Mouse (Mus musculus) MEL (cell line): ENCODE measurements around the gene Slc6a16. TPM values are rescaled to one million over a fixed set of nuclear protein-coding genes. Genes with fewer than 3 reads are reported as not detected.

Experiments
- DNase-seq: peaks from one replicate; pipeline ENCODE4 v3.0.0; 2011; ENCODE audit warnings: low read depth, low spot score
- H3K27ac ChIP-seq: 2 replicates; pipeline ENCODE4 v1.5.1; 2012; ENCODE audit warnings: low read depth, mild to moderate bottlenecking, control low read depth, low read length, moderate library complexity; ENCODE audit not compliant: control insufficient read depth
- H3K27me3 ChIP-seq, 2 experiments: fragments of 150-350 bp in 1 of 2; sonication (generic) in 1 of 2; 2 replicates each; pipeline ENCODE4 v1.6.1; 2012; ENCODE audit warnings: low read length in 2 of 2, mild to moderate bottlenecking in 2 of 2, improper control_type of control experiment in 1 of 2, moderate library complexity in 1 of 2; ENCODE audit not compliant: insufficient read depth in 2 of 2, control insufficient read depth in 1 of 2
- H3K36me3 ChIP-seq, 2 experiments: 2 replicates each; pipeline ENCODE4 v1.6.1; 2012 to 2014; ENCODE audit warnings: low read length in 2 of 2, improper control_type of control experiment in 1 of 2, inconsistent platforms in 1 of 2, mild to moderate bottlenecking in 1 of 2; ENCODE audit not compliant: insufficient read depth in 2 of 2, control insufficient read depth in 1 of 2
- H3K4me1 ChIP-seq, 2 experiments: fragments of 150-350 bp in 1 of 2; sonication (generic) in 1 of 2; 2 replicates each; pipeline ENCODE4 v1.6.1; 2012; ENCODE audit warnings: low read length in 2 of 2, improper control_type of control experiment in 1 of 2, mild to moderate bottlenecking in 1 of 2; ENCODE audit not compliant: insufficient read depth in 2 of 2, control insufficient read depth in 1 of 2
- H3K4me3 ChIP-seq, 2 experiments: fragments of 150-350 bp in 1 of 2; sonication (generic) in 1 of 2; 2 replicates each; pipeline ENCODE4 v1.5.1; 2012; ENCODE audit warnings: low read depth in 2 of 2, low read length in 2 of 2, mild to moderate bottlenecking in 2 of 2, moderate library complexity in 2 of 2, control low read depth in 1 of 2, improper control_type of control experiment in 1 of 2; ENCODE audit not compliant: control insufficient read depth in 1 of 2, insufficient read depth in 1 of 2
- H3K79me2 ChIP-seq: 2 replicates; pipeline ENCODE4 v1.6.1; 2012; ENCODE audit warnings: mild to moderate bottlenecking, low read length, moderate library complexity; ENCODE audit not compliant: control insufficient read depth, poor library complexity, insufficient read depth
- H3K9ac ChIP-seq: 2 replicates; pipeline ENCODE4 v1.6.1; 2012; ENCODE audit warnings: low read depth, mild to moderate bottlenecking, control low read depth, low read length, moderate library complexity; ENCODE audit not compliant: control insufficient read depth, poor library complexity, severe bottlenecking
- H3K9me3 ChIP-seq: fragments of 150-350 bp; sonication (generic); replicated peaks from 2 replicates; pipeline ENCODE4 v1.6.1; 2012; ENCODE audit warnings: mild to moderate bottlenecking, low read length, improper control_type of control experiment, moderate library complexity; ENCODE audit not compliant: insufficient read depth
- BHLHE40 ChIP-seq: IDR thresholded peaks from 2 replicates; pipeline ENCODE4 v1.6.1; 2012; ENCODE audit warnings: low read depth, mild to moderate bottlenecking, inconsistent platforms, low read length, improper control_type of control experiment, borderline replicate concordance
- CTCF ChIP-seq, 3 experiments: IDR thresholded peaks in 2 of 3; conservative IDR thresholded peaks in 1 of 3; 2 replicates each; pipeline ENCODE4 v1.5.1; 2011 to 2012; ENCODE audit warnings: low read length in 3 of 3, low read depth in 2 of 3, mild to moderate bottlenecking in 2 of 3, improper control_type of control experiment in 1 of 3, inconsistent platforms in 1 of 3, mixed read lengths in 1 of 3, moderate library complexity in 1 of 3; ENCODE audit not compliant: control insufficient read depth in 1 of 3, insufficient read depth in 1 of 3, poor library complexity in 1 of 3, severe bottlenecking in 1 of 3
- ETS1 ChIP-seq: IDR thresholded peaks from 2 replicates; pipeline ENCODE4 v1.6.1; 2012; ENCODE audit warnings: low read depth, mild to moderate bottlenecking, inconsistent platforms, low read length, improper control_type of control experiment, moderate library complexity
- HCFC1 ChIP-seq: IDR thresholded peaks from 2 replicates; pipeline ENCODE4 v1.6.1; 2012; ENCODE audit warnings: low read depth, mild to moderate bottlenecking, inconsistent platforms, low read length, improper control_type of control experiment, moderate library complexity
- KAT2A ChIP-seq: conservative IDR thresholded peaks from 2 replicates; pipeline ENCODE4 v1.6.1; 2012; ENCODE audit warnings: low read depth, low read length, improper control_type of control experiment, inconsistent platforms
- MEF2A ChIP-seq: IDR thresholded peaks from 2 replicates; pipeline ENCODE4 v1.6.1; 2014; ENCODE audit warnings: low read depth, mild to moderate bottlenecking, inconsistent platforms, low read length, improper control_type of control experiment; ENCODE audit not compliant: poor library complexity, insufficient replicate concordance, severe bottlenecking; ENCODE audit errors: extremely low read depth
- MYB ChIP-seq: IDR thresholded peaks from 2 replicates; pipeline ENCODE4 v1.6.1; 2011; ENCODE audit warnings: mild to moderate bottlenecking, low read depth, low read length, improper control_type of control experiment
- MYC ChIP-seq: IDR thresholded peaks from 2 replicates; pipeline ENCODE4 v1.6.1; 2011; ENCODE audit warnings: low read depth, mild to moderate bottlenecking, low read length, improper control_type of control experiment, moderate library complexity
- POLR2AphosphoS5 ChIP-seq: IDR thresholded peaks from 2 replicates; pipeline ENCODE4 v1.6.1; 2012; ENCODE audit warnings: low read depth, borderline replicate concordance, mild to moderate bottlenecking, inconsistent platforms, low read length, moderate library complexity, mixed read lengths
- RAD21 ChIP-seq: IDR thresholded peaks from 2 replicates; pipeline ENCODE4 v1.6.1; 2011; ENCODE audit warnings: mild to moderate bottlenecking, low read depth, low read length, improper control_type of control experiment
- RCOR1 ChIP-seq: IDR thresholded peaks from 2 replicates; pipeline ENCODE4 v1.6.1; 2012; ENCODE audit warnings: low read depth, mild to moderate bottlenecking, inconsistent platforms, low read length, improper control_type of control experiment
- SIN3A ChIP-seq: IDR thresholded peaks from 2 replicates; pipeline ENCODE4 v1.6.1; 2012; ENCODE audit warnings: low read length, improper control_type of control experiment, inconsistent platforms
- SMC3 ChIP-seq: IDR thresholded peaks from 2 replicates; pipeline ENCODE4 v1.6.1; 2011; ENCODE audit warnings: low read depth, low read length, improper control_type of control experiment
- USF1 ChIP-seq: IDR thresholded peaks from 2 replicates; pipeline ENCODE4 v1.6.1; 2014; ENCODE audit warnings: low read depth, mild to moderate bottlenecking, inconsistent platforms, low read length, improper control_type of control experiment, moderate library complexity
- ZC3H11A ChIP-seq: IDR thresholded peaks from 2 replicates; pipeline ENCODE4 v1.6.1; 2012; ENCODE audit warnings: low read depth, mild to moderate bottlenecking, inconsistent platforms, low read length, improper control_type of control experiment
- ZMIZ1 ChIP-seq: IDR thresholded peaks from 2 replicates; pipeline ENCODE4 v1.6.1; 2012; ENCODE audit warnings: low read depth, mild to moderate bottlenecking, inconsistent platforms, low read length, improper control_type of control experiment, moderate library complexity
- ZNF384 ChIP-seq: IDR thresholded peaks from 2 replicates; pipeline ENCODE4 v1.6.1; 2012; ENCODE audit warnings: low read depth, mild to moderate bottlenecking, inconsistent platforms, low read length, improper control_type of control experiment
- polyA plus RNA-seq, 2 experiments: library from polyadenylated mRNA; stranded (reverse) in 1 of 2; unstranded in 1 of 2; fragments of >175 nt in 1 of 2; fragments of >200 nt in 1 of 2; gene quantifications; 2 replicates each; pipeline versions ENCODE4 v1.2.1 to v1.2.4; 2012; ENCODE audit warnings: low replicate concordance in 2 of 2, low read depth in 1 of 2; ENCODE audit not compliant: insufficient read length in 2 of 2, insufficient read depth in 1 of 2, missing spikeins in 1 of 2
- total RNA-seq: library from RNA; depleted of rRNA; stranded (reverse); fragments of 300-350 nt; gene quantifications from 2 replicates; pipeline ENCODE4 v1.2.3, GENCODE M21; 2012

Gene Slc6a16
- total and polyA plus RNA-seq, 3 experiments: not detected

DNA sequence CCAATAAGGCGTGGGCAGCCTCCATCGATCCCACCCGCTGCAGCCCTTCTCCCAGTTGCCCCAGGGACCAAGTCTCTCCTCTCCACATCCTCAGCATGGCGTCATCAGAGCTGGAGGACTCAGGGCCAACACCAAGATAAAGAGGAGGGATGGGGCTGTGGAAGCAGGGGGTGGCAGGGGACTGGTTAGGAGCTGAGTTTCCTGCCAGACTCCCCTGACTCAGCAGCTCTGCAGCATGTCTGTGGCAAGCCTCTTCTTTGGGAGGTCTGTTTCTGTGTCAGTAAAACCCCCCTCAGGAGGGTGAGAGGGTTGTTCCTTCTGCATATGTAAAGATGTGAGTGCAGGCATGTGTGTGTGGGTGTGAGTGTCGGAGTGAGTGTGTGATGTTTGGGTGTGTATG, 43.9 kb upstream of the Slc6a16 start:
- no peak overlapping the region for H3K27ac ChIP-seq
- DNase-seq: peak; percentile 47
- H3K79me2 ChIP-seq: no peaks in the 10 kb centered on the region
- peaks cover 15 to 19% of the 10 kb centered on the region in 2 experiments for H3K4me1 ChIP-seq
- no peak overlapping the region for H3K9ac ChIP-seq
- H3K27me3 ChIP-seq: no peaks in the 10 kb centered on the region
- TF ChIP-seq SMC3: no peak
- no peak for TF ChIP-seq CTCF (IDR thresholded peaks at IDR 0.05 in 2 of 3, conservative IDR thresholded peaks at IDR 0.05 in 1 of 3; ENCODE audit: control insufficient read depth in 1 of 3, insufficient read depth in 1 of 3, low read depth in 2 of 3, low read length in 3 of 3, poor library complexity in 1 of 3, severe bottlenecking in 1 of 3)
- TF ChIP-seq MYC: no peak
- no peak for TF ChIP-seq HCFC1
- TF ChIP-seq USF1: no peak
- no peak overlapping the region for H3K4me3 ChIP-seq
- peaks cover 0 to 6% of the 10 kb centered on the region in 2 experiments; a peak in 2 of 4 replicates for H3K36me3 ChIP-seq
- no peaks in the 10 kb centered on the region for H3K9me3 ChIP-seq

DNA sequence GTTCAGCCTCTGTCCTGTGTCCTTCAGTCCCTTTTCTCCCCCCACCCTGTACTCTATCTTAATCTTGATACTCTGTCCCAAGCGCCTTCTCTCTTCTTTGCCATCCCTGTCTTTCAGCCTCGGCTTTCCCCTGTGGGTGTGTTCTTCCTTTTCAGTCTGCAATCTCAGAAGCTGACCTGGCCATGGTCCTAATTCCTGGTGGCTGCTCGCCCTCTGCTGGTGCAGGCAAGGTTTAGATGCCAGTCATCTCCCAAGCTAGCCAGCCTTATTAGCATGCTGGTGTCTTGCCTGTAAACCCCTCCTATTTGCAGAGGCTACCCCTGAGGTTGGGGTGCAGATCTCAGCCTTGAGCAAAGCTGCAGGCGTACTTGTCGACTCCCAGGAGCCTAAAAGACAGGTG, 42.5 kb upstream of the Slc6a16 start:
- H3K27ac ChIP-seq: no peak overlapping the region
- no peaks in the 10 kb centered on the region for H3K9me3 ChIP-seq
- peak; percentile 66 for DNase-seq
- H3K9ac ChIP-seq: no peak overlapping the region
- peaks cover 0 to 2% of the 10 kb centered on the region in 2 experiments; a peak in 1 of 4 replicates for H3K36me3 ChIP-seq
- H3K4me3 ChIP-seq: no peak overlapping the region
- H3K79me2 ChIP-seq: no peaks in the 10 kb centered on the region
- TF ChIP-seq ZC3H11A (peak; percentile 77), ZMIZ1 (no peak), ETS1 (no peak), SMC3 (peak; percentile 86), CTCF (IDR thresholded peaks at IDR 0.05 in 2 of 3, conservative IDR thresholded peaks at IDR 0.05 in 1 of 3; ENCODE audit: control insufficient read depth in 1 of 3, insufficient read depth in 1 of 3, low read depth in 2 of 3, low read length in 3 of 3, poor library complexity in 1 of 3, severe bottlenecking in 1 of 3) (peak; percentile 46 to 93 (median 75)), HCFC1 (peak; percentile 35; the same call in 1 of the 2 replicates), RCOR1 (0 out of 2 replicates have a peak, but pooled peaks have one; percentile 27), SIN3A (peak; percentile 41; the same call in 1 of the 2 replicates), RAD21 (peak; percentile 88), POLR2AphosphoS5 (no peak), KAT2A (no peak)
- TF ChIP-seq, all 39 proteins: peak for 7
- Histone ChIP-seq H3K4me1 (peaks cover 7 to 9% of the 10 kb centered on the region in 2 experiments; a peak in 3 of 4 replicates), H3K27me3 (no peaks in the 10 kb centered on the region)

DNA sequence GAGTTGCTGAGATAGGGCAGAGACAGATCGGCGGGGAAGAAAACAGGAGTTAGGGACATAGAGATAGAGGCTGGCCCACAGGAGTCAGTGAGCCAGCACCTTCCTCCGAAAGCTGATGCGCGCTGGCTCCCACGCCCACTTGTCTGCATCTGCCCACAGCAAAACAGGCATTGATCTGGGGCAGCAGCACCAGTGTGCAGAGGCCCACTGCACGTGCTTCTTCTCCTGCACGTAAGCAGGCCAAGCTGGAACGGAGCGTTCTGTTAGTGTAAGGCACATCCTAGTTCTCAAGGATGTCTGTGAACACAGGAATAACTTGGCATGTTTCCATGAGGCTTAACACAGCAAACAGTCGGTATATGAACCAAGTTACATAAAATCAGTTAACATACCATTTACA, 41.9 kb upstream of the Slc6a16 start:
- no peaks in the 10 kb centered on the region for H3K9me3 ChIP-seq
- TF ChIP-seq MEF2A: no peak
- no peak for TF ChIP-seq CTCF (IDR thresholded peaks at IDR 0.05 in 2 of 3, conservative IDR thresholded peaks at IDR 0.05 in 1 of 3; ENCODE audit: control insufficient read depth in 1 of 3, insufficient read depth in 1 of 3, low read depth in 2 of 3, low read length in 3 of 3, poor library complexity in 1 of 3, severe bottlenecking in 1 of 3)
- TF ChIP-seq BHLHE40: no peak
- TF ChIP-seq MYB: no peak
- no peak for TF ChIP-seq USF1
- TF ChIP-seq MYC: no peak
- TF ChIP-seq ZNF384: no peak
- H3K27ac ChIP-seq: no peak overlapping the region
- peaks cover 0 to 2% of the 10 kb centered on the region in 2 experiments; a peak in 1 of 4 replicates for H3K36me3 ChIP-seq
- no peak overlapping the region for H3K4me3 ChIP-seq
- H3K4me1 ChIP-seq: peaks cover 3% of the 10 kb centered on the region in 2 experiments; a peak in 3 of 4 replicates
- no peaks in the 10 kb centered on the region for H3K27me3 ChIP-seq
- DNase-seq: no peak
- H3K79me2 ChIP-seq: no peaks in the 10 kb centered on the region
- no peak overlapping the region for H3K9ac ChIP-seq
